Mouse (Mus musculus) CH12.LX (cell line): ENCODE measurements around the gene Cbfb.

Experiments used
- CHD1 ChIP-seq: IDR thresholded peaks from 2 replicates; pipeline ENCODE4 v1.6.1; 2012; ENCODE audit warnings: low read depth, low read length, improper control_type of control experiment, inconsistent platforms
- CTCF ChIP-seq, 2 experiments: IDR thresholded peaks in 1 of 2; conservative IDR thresholded peaks in 1 of 2; 2 replicates each; pipeline ENCODE4 v1.5.1; 2011 to 2012; ENCODE audit warnings: low read depth in 2 of 2, low read length in 2 of 2, improper control_type of control experiment in 1 of 2, inconsistent platforms in 1 of 2, mild to moderate bottlenecking in 1 of 2, moderate library complexity in 1 of 2
- E2F4 ChIP-seq: IDR thresholded peaks from 2 replicates; pipeline ENCODE4 v1.6.1; 2011; ENCODE audit warnings: low read depth, low read length, improper control_type of control experiment; ENCODE audit not compliant: insufficient replicate concordance
- EP300 ChIP-seq: IDR thresholded peaks from 2 replicates; pipeline ENCODE4 v1.6.1; 2011; ENCODE audit warnings: low read length, improper control_type of control experiment
- ETS1 ChIP-seq: conservative IDR thresholded peaks from 2 replicates; pipeline ENCODE4 v1.6.1; 2012; ENCODE audit warnings: low read depth, mild to moderate bottlenecking, inconsistent platforms, low read length, improper control_type of control experiment, moderate library complexity
- GABPA ChIP-seq: IDR thresholded peaks from 2 replicates; pipeline ENCODE4 v1.6.1; 2012; ENCODE audit warnings: low read depth, low read length, improper control_type of control experiment, inconsistent platforms; ENCODE audit not compliant: insufficient replicate concordance
- HCFC1 ChIP-seq: IDR thresholded peaks from 2 replicates; pipeline ENCODE4 v1.6.1; 2012; ENCODE audit warnings: low read depth, mild to moderate bottlenecking, inconsistent platforms, low read length, improper control_type of control experiment
- MAFK ChIP-seq: IDR thresholded peaks from 2 replicates; pipeline ENCODE4 v1.6.1; 2011; ENCODE audit warnings: low read length, improper control_type of control experiment; ENCODE audit not compliant: insufficient replicate concordance
- MEF2A ChIP-seq: IDR thresholded peaks from 2 replicates; pipeline ENCODE4 v1.6.1; 2014; ENCODE audit warnings: low read depth, mild to moderate bottlenecking, inconsistent platforms, low read length, improper control_type of control experiment, borderline replicate concordance
- NRF1 ChIP-seq: IDR thresholded peaks from 2 replicates; pipeline ENCODE4 v1.6.1; 2014; ENCODE audit warnings: low read depth, mild to moderate bottlenecking, inconsistent platforms, low read length, improper control_type of control experiment, moderate library complexity
- POLR2A ChIP-seq: IDR thresholded peaks from 2 replicates; pipeline ENCODE4 v1.6.1; 2011; ENCODE audit warnings: low read depth, mild to moderate bottlenecking, improper control_type of control experiment, low read length
- POLR2AphosphoS2 ChIP-seq: IDR thresholded peaks from 2 replicates; pipeline ENCODE4 v1.6.1; 2011; ENCODE audit warnings: low read depth, low read length, improper control_type of control experiment
- SMC3 ChIP-seq: IDR thresholded peaks from 2 replicates; pipeline ENCODE4 v1.6.1; 2011; ENCODE audit warnings: low read depth, low read length, improper control_type of control experiment
- TBP ChIP-seq: conservative IDR thresholded peaks from 2 replicates; pipeline ENCODE4 v1.6.1; 2011; ENCODE audit warnings: low read depth, low read length, improper control_type of control experiment

DNA sequence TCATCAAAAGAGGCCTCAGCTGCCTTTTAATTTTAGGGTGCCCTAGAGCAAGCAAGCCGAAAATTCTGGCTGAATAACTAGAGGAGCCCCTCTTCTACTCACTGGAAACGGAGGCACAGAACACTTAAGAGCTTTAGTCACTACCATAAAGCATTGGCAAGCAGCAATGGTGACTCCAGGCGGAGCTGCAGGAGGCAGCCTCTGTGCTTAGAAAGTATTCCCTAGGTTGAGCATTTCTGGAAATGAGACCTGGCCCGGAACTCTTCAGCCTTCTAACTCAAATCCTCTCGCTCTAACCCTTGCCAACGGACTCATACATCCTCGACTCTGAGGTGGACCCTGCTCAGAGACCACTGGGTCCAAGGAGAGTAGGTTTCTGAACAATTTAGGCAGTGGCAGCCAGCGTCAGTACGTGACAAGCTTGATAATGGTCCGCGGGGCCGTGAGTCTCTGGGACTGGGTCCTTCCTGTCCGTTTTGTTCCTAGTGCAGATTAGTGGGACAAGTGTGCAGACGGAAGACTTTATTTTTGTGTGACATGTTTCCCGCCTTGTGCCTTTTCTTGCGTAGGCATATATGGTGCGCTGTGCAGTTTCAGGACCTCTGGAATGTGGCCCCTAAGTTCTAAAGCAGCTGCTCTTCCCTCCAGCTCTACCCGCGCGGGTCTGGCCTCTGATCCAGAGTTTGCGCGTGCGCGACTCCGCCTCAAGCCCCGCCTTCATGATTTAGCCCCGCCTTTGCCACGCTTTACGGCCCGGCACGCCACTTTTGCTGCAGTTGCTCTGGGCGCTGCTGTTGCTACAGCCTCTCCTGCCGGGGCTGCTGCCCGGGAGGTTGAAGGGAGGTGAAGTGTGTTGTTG lies 54.2 kb downstream of the Cbfb start, which contains the start of gene D230025D16Rik:
- TF ChIP-seq NRF1 (peak; percentile 91), SMC3 (peak; percentile 16), CTCF (conservative IDR thresholded peaks at IDR 0.05 in 1 of 2, IDR thresholded peaks at IDR 0.05 in 1 of 2; ENCODE audit: low read depth in 2 of 2, low read length in 2 of 2) (no peak), CHD1 (no peak), GABPA (peak; percentile 16; the same call in 1 of the 2 replicates), POLR2A (peak; percentile 99), ETS1 (no peak), POLR2AphosphoS2 (peak; percentile 94; the same call in 1 of the 2 replicates), HCFC1 (peak; percentile 87), MEF2A (0 out of 2 replicates have a peak, but pooled peaks have one; percentile 20), MAFK (no peak), EP300 (no peak), E2F4 (no peak), TBP (peak; percentile 83)
